Mouse (Mus musculus): ENCODE results near the gene Zswim3.
A peak's percentile ranks its signal among the peaks of the same experiment; 100 is the strongest.
"Not testable (repeated sequence)": the region's sequence is repeated elsewhere in the genome, so short reads cannot be mapped to it uniquely, and the experiment has no call there.

The Zswim3 gene

GRCm38 (mm10) chr2:164781876-164782275 lies 23.0 kb upstream of the Zswim3 start:
- no peak for DNase-seq (ENCODE audit: low spot score in 2 of 2)

GRCm38 (mm10) chr2:164783926-164784581 lies 20.8 kb upstream of the Zswim3 start:
- DNase-seq (ENCODE audit: low spot score in 2 of 2), result no peak

- DNase-seq (ENCODE audit: low spot score in 2 of 2), result no peak
These were observed 20.0 kb upstream of the Zswim3 start for GRCm38 (mm10) chr2:164784869-164785420.

- DNase-seq (ENCODE audit: low spot score in 2 of 2), result peak; percentile 61 to 65
These were observed 19.2 kb upstream of the Zswim3 start, which contains the start of gene Snx21 for GRCm38 (mm10) chr2:164785481-164786387. Gene Snx21 (plus strand): TSS chr2:164785823.

- DNase-seq (ENCODE audit: low spot score in 2 of 2), result no peak
These were observed 18.5 kb upstream of the Zswim3 start for GRCm38 (mm10) chr2:164786388-164786885.

- DNase-seq (ENCODE audit: low spot score in 2 of 2), result no peak
These were observed 17.9 kb upstream of the Zswim3 start for GRCm38 (mm10) chr2:164787032-164787431.

GRCm38 (mm10) chr2:164787779-164788178 lies 17.1 kb upstream of the Zswim3 start:
- DNase-seq (ENCODE audit: low spot score in 2 of 2), result no peak

- DNase-seq (ENCODE audit: low spot score in 2 of 2), result no peak
These were observed 16.5 kb upstream of the Zswim3 start for GRCm38 (mm10) chr2:164788411-164788810.

- DNase-seq (ENCODE audit: low spot score in 2 of 2), result no peak
These were observed 14.4 kb upstream of the Zswim3 start for GRCm38 (mm10) chr2:164790451-164790850.

GRCm38 (mm10) chr2:164791841-164792261 lies 13.0 kb upstream of the Zswim3 start:
- no peak for DNase-seq (ENCODE audit: low spot score in 2 of 2)

- no peak for DNase-seq (ENCODE audit: low spot score in 2 of 2)
These were observed 12.3 kb upstream of the Zswim3 start for GRCm38 (mm10) chr2:164792400-164793190.

- DNase-seq (ENCODE audit: low spot score in 2 of 2), result peak; percentile 44 to 54
These were observed 11.7 kb upstream of the Zswim3 start for GRCm38 (mm10) chr2:164793236-164793635.

- DNase-seq (ENCODE audit: low spot score in 2 of 2), result no peak
These were observed 11.1 kb upstream of the Zswim3 start for GRCm38 (mm10) chr2:164793772-164794171.

GRCm38 (mm10) chr2:164794293-164794692 lies 10.6 kb upstream of the Zswim3 start:
- DNase-seq (ENCODE audit: low spot score in 2 of 2), result peak; percentile 67 to 81

- DNase-seq (ENCODE audit: low spot score in 2 of 2), result no peak
These were observed 9.0 kb upstream of the Zswim3 start for GRCm38 (mm10) chr2:164795868-164796267.

GRCm38 (mm10) chr2:164798554-164798953 lies 6.3 kb upstream of the Zswim3 start:
- DNase-seq (ENCODE audit: low spot score in 2 of 2), result not testable (repeated sequence)

- no peak for DNase-seq (ENCODE audit: low spot score in 2 of 2)
These were observed 4.5 kb upstream of the Zswim3 start for GRCm38 (mm10) chr2:164800252-164801004.

GRCm38 (mm10) chr2:164803201-164803920 lies 1.5 kb upstream of the Zswim3 start:
- no peak for DNase-seq (ENCODE audit: low spot score in 2 of 2)

- no peak for DNase-seq (ENCODE audit: low spot score in 2 of 2)
These were observed 981 bp upstream of the Zswim3 start for GRCm38 (mm10) chr2:164803921-164804313.

- no peak for DNase-seq (ENCODE audit: low spot score in 2 of 2)
These were observed 427 bp downstream of the Zswim3 start for GRCm38 (mm10) chr2:164805332-164805718.

All from spleen, postnatal 36 days (tissue).